Mouse (Mus musculus) limb, embryonic 14.5 days (tissue): ENCODE data around the gene Plxnc1. TPM values are rescaled to one million over a fixed set of nuclear protein-coding genes. Genes with fewer than 3 reads are reported as not detected.

Experiments
- ATAC-seq: fragments of 200-750 bp; cut with Nextera tagmentation; 2 replicates; pipeline ENCODE4 v1.8.0; 2017; ENCODE audit warnings: low read depth, moderate number of reproducible peaks, moderate TSS enrichment; ENCODE audit not compliant: low FRiP score
- DNase-seq: peaks from one replicate; pipeline ENCODE4 v3.0.0-alpha.2; 2015; ENCODE audit warnings: low spot score
- H3K27ac ChIP-seq: fragments of 300-500 bp; sonication (generic); replicated peaks from 2 replicates; pipeline ENCODE4 v1.5.1; 2014; ENCODE audit warnings: low read depth, mild to moderate bottlenecking, low read length, moderate library complexity, mixed read lengths
- H3K27me3 ChIP-seq: fragments of 300-500 bp; sonication (generic); 2 replicates; pipeline ENCODE4 v1.6.1; 2014; ENCODE audit warnings: low read length, mixed read lengths; ENCODE audit not compliant: control insufficient read depth, insufficient read depth
- H3K36me3 ChIP-seq: fragments of 300-500 bp; sonication (generic); 2 replicates; pipeline ENCODE4 v1.6.1; 2014; ENCODE audit warnings: mild to moderate bottlenecking, low read length, moderate library complexity, mixed read lengths; ENCODE audit not compliant: control insufficient read depth, insufficient read depth
- H3K4me1 ChIP-seq: fragments of 300-500 bp; sonication (generic); 2 replicates; pipeline ENCODE4 v1.6.1; 2014; ENCODE audit warnings: antibody characterized with exemption, low read length, mixed read lengths; ENCODE audit not compliant: control insufficient read depth, insufficient read depth
- H3K4me2 ChIP-seq: fragments of 300-500 bp; sonication (generic); replicated peaks from 2 replicates; pipeline ENCODE4 v1.6.1; 2014; ENCODE audit warnings: low read depth, mild to moderate bottlenecking, low read length, moderate library complexity; ENCODE audit not compliant: severe bottlenecking
- H3K4me3 ChIP-seq: fragments of 300-500 bp; sonication (generic); replicated peaks from 2 replicates; pipeline ENCODE4 v1.5.1; 2014; ENCODE audit warnings: low read length
- H3K9ac ChIP-seq: fragments of 300-500 bp; sonication (generic); 2 replicates; pipeline ENCODE4 v1.6.1; 2014; ENCODE audit warnings: mild to moderate bottlenecking, low read depth, low read length, moderate library complexity; ENCODE audit not compliant: severe bottlenecking
- H3K9me3 ChIP-seq: fragments of 300-500 bp; sonication (generic); 2 replicates; pipeline ENCODE4 v1.6.1; 2016; ENCODE audit warnings: low read length; ENCODE audit not compliant: control insufficient read depth
- POLR2A ChIP-seq: fragments of 200-500 bp; IDR thresholded peaks from 2 replicates; pipeline ENCODE4 v1.8.0; 2012; ENCODE audit warnings: inconsistent platforms, mild to moderate bottlenecking, moderate library complexity, borderline replicate concordance; ENCODE audit not compliant: insufficient read depth, insufficient read length; ENCODE audit errors: extremely low read depth
- WGBS: fragments of 180-500 bp; shearing (Covaris S2); extraction: QIAGEN DNeasy Blood & Tissue Kit; methylation state at CpG from one replicate; pipeline ENCODE4 v1.1.7; 2014; 5-methylcytosine and 5-hydroxymethylcytosine counted together
- polyA plus RNA-seq, 2 experiments: library from polyadenylated mRNA; depleted of rRNA in 1 of 2; stranded (reverse) in 1 of 2; unstranded in 1 of 2; fragments of >200 nt; fragmentation: Nextera tagmentation in 1 of 2; extraction: Ambion mirVana in 1 of 2; gene quantifications; 2 replicates each; pipeline versions ENCODE4 v1.2.1 to v1.2.3; 2012 to 2014

The Plxnc1 gene
- polyA plus RNA-seq, 2 experiments = 3.0 to 4.7 TPM

DNA sequence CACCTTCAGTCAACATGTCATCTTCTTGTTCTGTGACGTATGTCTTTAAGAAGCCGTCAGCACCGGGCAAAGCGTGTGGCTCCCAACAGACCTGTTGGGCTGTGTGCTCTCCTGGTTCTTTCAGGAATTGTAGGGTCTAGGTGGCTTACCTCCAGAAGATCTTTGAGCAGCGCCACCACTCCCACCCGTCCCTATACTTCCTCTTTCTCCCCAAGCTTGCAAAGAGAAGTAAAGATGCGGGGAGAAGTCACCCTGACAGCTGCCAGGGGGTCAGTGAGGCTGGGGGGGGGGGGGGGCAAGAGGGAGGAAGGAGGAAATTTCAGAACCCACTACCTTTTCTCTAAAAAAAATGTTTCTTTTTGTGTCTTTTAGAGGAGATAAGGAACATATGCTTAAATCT is 22.2 kb upstream of the Plxnc1 start:
- Histone ChIP-seq H3K27me3 (no peaks in the 10 kb centered on the region), H3K27ac (no peak overlapping the region), H3K4me2 (no peak overlapping the region), H3K36me3 (no peaks in the 10 kb centered on the region), H3K4me1 (no peaks in the 10 kb centered on the region), H3K9ac (no peak overlapping the region), H3K9me3 (peaks cover 4% of the 10 kb centered on the region; the same call in 1 of the 2 replicates), H3K4me3 (no peak overlapping the region)
- no peak for DNase-seq
- WGBS = 90% methylated on average over 7 of the region's 7 CpGs
- TF ChIP-seq POLR2A = no peak
- ATAC-seq = no peak

DNA sequence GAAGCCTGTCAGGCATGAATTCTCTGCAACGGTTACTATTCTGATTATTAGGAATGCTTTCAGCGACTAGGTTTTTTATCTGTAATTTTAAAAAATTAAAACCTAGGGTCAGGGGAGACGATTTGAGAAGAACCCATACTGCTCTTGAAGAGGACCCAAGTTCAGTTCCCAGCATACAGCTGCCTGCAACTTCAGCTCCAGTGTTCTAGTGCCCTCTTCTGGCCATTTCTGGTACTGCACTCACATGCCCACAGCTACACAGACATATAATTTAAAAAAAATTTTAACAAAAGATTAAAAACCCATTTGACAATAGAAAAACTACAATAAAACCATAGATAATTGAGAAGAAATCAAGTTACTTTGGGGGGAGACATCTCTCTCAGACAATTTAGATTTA is 20.5 kb upstream of the Plxnc1 start:
- TF ChIP-seq POLR2A = no peak
- Histone ChIP-seq H3K4me2 (no peak overlapping the region), H3K9ac (no peak overlapping the region), H3K27ac (no peak overlapping the region), H3K4me1 (no peaks in the 10 kb centered on the region), H3K9me3 (peaks cover 4% of the 10 kb centered on the region; the same call in 1 of the 2 replicates), H3K27me3 (no peaks in the 10 kb centered on the region), H3K4me3 (no peak overlapping the region), H3K36me3 (no peaks in the 10 kb centered on the region)
- no peak for ATAC-seq
- DNase-seq = no peak
- 89% methylated on average over 3 of the region's 3 CpGs for WGBS

DNA sequence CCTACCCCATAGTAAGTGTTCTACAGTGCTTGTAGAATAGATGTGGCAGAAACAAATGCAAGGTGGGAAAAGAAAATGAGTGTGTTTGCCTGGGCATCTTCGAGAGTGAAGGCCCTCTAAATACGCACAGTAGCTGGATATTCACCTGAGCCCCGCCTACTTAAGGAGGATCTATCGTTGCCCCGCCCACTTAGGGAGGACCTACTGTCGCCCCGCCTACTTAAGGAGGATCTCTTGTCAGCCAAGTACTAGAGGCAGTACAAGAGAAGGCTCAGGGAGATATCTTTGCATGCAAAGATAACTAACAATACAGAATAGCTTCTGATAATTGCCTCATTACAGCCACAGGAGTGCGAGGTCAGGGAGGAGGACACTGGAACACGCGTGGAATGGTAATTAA is 17.4 kb upstream of the Plxnc1 start:
- Histone ChIP-seq H3K4me3 (no peak overlapping the region), H3K4me1 (no peaks in the 10 kb centered on the region), H3K4me2 (no peak overlapping the region), H3K9ac (no peak overlapping the region), H3K9me3 (peaks cover 4% of the 10 kb centered on the region; the same call in 1 of the 2 replicates), H3K27ac (no peak overlapping the region), H3K27me3 (no peaks in the 10 kb centered on the region), H3K36me3 (no peaks in the 10 kb centered on the region)
- DNase-seq (no peak), ATAC-seq (no peak)
- TF ChIP-seq POLR2A = no peak
- 83% methylated on average over 10 of the region's 10 CpGs for WGBS

DNA sequence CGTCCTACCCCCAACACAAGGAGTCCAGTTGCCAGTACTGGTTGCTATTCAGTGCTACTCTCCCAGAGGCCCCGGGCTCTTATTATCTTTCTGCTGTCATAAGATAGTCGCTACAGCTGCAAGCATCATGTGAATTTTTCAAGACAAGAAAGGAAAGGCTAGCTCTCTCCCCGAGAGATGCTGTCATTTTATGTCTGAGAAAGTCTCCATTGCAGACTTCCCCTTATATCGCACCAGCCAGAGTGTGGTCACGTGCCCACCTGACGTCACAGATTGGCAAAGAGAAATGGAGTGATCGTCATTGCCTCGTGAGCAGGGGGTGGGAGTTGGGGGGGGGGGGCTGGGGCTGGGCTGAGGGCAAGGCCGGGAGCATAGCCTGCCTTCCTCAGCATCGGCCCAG is 16.6 kb upstream of the Plxnc1 start:
- ATAC-seq (no peak), DNase-seq (no peak)
- no peaks in the 10 kb centered on the region for H3K36me3 ChIP-seq
- no peak overlapping the region for H3K9ac ChIP-seq
- H3K27ac ChIP-seq = no peak overlapping the region
- no peak overlapping the region for H3K4me2 ChIP-seq
- H3K4me1 ChIP-seq = no peaks in the 10 kb centered on the region
- no peak for TF ChIP-seq POLR2A
- peaks cover 4% of the 10 kb centered on the region; the same call in 1 of the 2 replicates for H3K9me3 ChIP-seq
- no peaks in the 10 kb centered on the region for H3K27me3 ChIP-seq
- WGBS = 78% methylated on average over 11 of the region's 11 CpGs
- no peak overlapping the region for H3K4me3 ChIP-seq

DNA sequence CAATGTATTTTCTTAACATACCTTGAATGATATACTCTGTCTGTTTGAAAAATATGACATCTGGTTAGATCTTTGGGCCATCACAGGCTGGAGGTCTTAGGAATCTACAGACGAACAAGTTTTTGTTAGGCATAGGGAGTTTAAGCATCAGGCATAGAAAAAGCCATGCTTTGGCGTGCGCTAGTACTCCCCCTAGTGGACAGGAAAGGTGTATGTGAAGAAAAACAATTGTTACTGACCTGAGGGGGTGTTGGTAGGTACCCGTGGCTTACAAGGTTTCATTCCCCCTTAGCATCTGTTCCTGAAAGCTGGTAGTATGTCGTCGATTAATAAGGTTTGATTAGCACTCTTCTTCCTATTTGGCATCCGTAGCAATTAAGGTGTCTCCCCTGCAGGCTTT is 13.7 kb upstream of the Plxnc1 start:
- no peaks in the 10 kb centered on the region for H3K36me3 ChIP-seq
- ATAC-seq = no peak; the same call in 1 of the 2 replicates
- H3K27me3 ChIP-seq = no peaks in the 10 kb centered on the region
- no peak for TF ChIP-seq POLR2A
- peak; percentile 36 for DNase-seq
- H3K27ac ChIP-seq = no peak overlapping the region
- no peak overlapping the region for H3K4me3 ChIP-seq
- H3K4me1 ChIP-seq = no peaks in the 10 kb centered on the region
- H3K4me2 ChIP-seq = no peak overlapping the region
- WGBS = 9% methylated on average over 7 of the region's 7 CpGs
- no peaks in the 10 kb centered on the region for H3K9me3 ChIP-seq
- no peak overlapping the region for H3K9ac ChIP-seq

DNA sequence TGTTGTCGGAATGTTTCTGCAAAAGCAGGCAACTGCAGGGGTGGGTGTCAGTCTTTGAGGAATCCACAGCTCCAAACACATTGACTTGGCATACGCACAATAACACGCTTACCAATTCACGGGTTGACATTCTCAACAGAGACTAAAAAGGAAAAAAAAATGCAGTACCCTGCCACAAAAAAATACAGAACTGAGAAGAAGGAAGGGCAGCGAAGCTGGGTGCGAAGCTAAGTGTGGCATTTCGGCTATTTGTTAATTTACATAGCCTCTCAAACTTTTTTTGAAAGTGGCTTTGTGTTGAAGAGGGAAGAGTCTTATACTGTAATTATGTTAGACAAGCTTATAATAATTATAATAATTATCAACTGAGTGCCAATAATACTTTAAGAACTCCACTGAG is 13.1 kb upstream of the Plxnc1 start:
- no peak for TF ChIP-seq POLR2A
- Histone ChIP-seq H3K27me3 (no peaks in the 10 kb centered on the region), H3K36me3 (no peaks in the 10 kb centered on the region), H3K4me3 (no peak overlapping the region), H3K9ac (no peak overlapping the region), H3K4me1 (no peaks in the 10 kb centered on the region), H3K4me2 (no peak overlapping the region), H3K27ac (no peak overlapping the region), H3K9me3 (no peaks in the 10 kb centered on the region)
- DNase-seq = no peak
- WGBS = 80% methylated on average over 7 of the region's 7 CpGs
- ATAC-seq = no peak
